Mouse (Mus musculus) stomach, embryonic 15.5 days (tissue): ENCODE results near the gene Rpl36. TPM values are rescaled to one million over a fixed set of nuclear protein-coding genes. Genes with fewer than 3 reads are reported as not detected.

ENCODE experiments used
- ATAC-seq: fragments of 200-750 bp; cut with Nextera tagmentation; 2 replicates; pipeline ENCODE4 v1.8.0; 2017; ENCODE audit warnings: low read depth, moderate number of reproducible peaks, moderate TSS enrichment; ENCODE audit not compliant: insufficient read depth, low FRiP score
- H3K27ac ChIP-seq: fragments of 300-500 bp; sonication (generic); 2 replicates; pipeline ENCODE4 v1.5.1; 2015; ENCODE audit warnings: mild to moderate bottlenecking, inconsistent platforms
- H3K27me3 ChIP-seq: fragments of 300-500 bp; sonication (generic); replicated peaks from 2 replicates; pipeline ENCODE4 v1.6.1; 2015; ENCODE audit warnings: inconsistent platforms
- H3K36me3 ChIP-seq: fragments of 300-500 bp; sonication (generic); 2 replicates; pipeline ENCODE4 v1.6.1; 2015; ENCODE audit warnings: inconsistent platforms
- H3K4me1 ChIP-seq: fragments of 300-500 bp; sonication (generic); 2 replicates; pipeline ENCODE4 v1.6.1; 2015; ENCODE audit warnings: inconsistent platforms
- H3K4me2 ChIP-seq: fragments of 300-500 bp; sonication (generic); 2 replicates; pipeline ENCODE4 v1.6.1; 2015; ENCODE audit warnings: mild to moderate bottlenecking, inconsistent platforms
- H3K4me3 ChIP-seq: fragments of 300-500 bp; sonication (generic); replicated peaks from 2 replicates; pipeline ENCODE4 v1.5.1; 2015; ENCODE audit warnings: inconsistent platforms
- H3K9ac ChIP-seq: fragments of 300-500 bp; sonication (generic); 2 replicates; pipeline ENCODE4 v1.6.1; 2015; ENCODE audit warnings: inconsistent platforms
- H3K9me3 ChIP-seq: fragments of 300-500 bp; sonication (generic); 2 replicates; pipeline ENCODE4 v1.6.1; 2016; ENCODE audit warnings: inconsistent platforms
- WGBS: fragments of 180-500 bp; shearing (Covaris S2); methylation state at CpG from one replicate; pipeline ENCODE4 v1.1.7; 2015; 5-methylcytosine and 5-hydroxymethylcytosine counted together
- polyA plus RNA-seq: library from polyadenylated mRNA; unstranded; fragments of >200 nt; fragmentation: Nextera tagmentation; extraction: Ambion mirVana; gene quantifications from 2 replicates; pipeline ENCODE4 v1.2.1, GENCODE M21; 2015

The Rpl36 gene
- polyA plus RNA-seq, 1 experiment from 2014 or later, result 1,789 TPM

GRCm38 (mm10) chr17:56587773-56588172, 25.4 kb upstream of the Rpl36 start:
- Histone ChIP-seq H3K4me2 (no peak overlapping the region), H3K27me3 (no peaks in the 10 kb centered on the region), H3K4me3 (no peak overlapping the region), H3K9ac (no peak overlapping the region), H3K27ac (no peak overlapping the region), H3K36me3 (peaks cover 41% of the 10 kb centered on the region), H3K9me3 (no peaks in the 10 kb centered on the region), H3K4me1 (peaks cover 20% of the 10 kb centered on the region)
- 73% methylated on average over 1 of the region's 1 CpGs for WGBS
- no peak for ATAC-seq

DNA sequence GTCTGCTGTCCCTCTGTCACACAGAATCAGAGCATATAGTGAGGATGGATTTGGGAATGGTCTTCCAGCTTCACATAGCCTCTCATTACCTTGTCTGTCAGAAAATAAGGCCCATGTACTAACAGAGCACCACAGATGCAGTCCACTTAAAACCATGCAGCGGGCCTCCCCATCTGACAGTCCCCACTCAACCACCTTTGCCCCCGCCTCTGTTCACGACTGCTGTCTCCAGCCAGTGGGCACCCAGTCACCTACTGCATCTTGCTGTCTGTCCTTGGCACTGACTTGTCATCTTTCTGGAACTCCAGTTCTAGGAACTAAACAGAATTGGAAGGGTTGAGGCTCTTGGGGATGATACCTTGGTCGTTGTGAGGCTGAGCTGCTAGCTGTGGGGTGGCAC, 24.3 kb upstream of the Rpl36 start:
- no peak overlapping the region for H3K4me2 ChIP-seq
- no peak overlapping the region for H3K9ac ChIP-seq
- no peak for ATAC-seq
- H3K4me1 ChIP-seq, result peaks cover 16% of the 10 kb centered on the region
- H3K36me3 ChIP-seq, result peaks cover 52% of the 10 kb centered on the region
- 91% methylated on average over 4 of the region's 4 CpGs for WGBS
- no peak overlapping the region for H3K4me3 ChIP-seq
- H3K9me3 ChIP-seq, result no peaks in the 10 kb centered on the region
- H3K27ac ChIP-seq, result no peak overlapping the region
- no peaks in the 10 kb centered on the region for H3K27me3 ChIP-seq

GRCm38 (mm10) chr17:56592553-56592952, 20.7 kb upstream of the Rpl36 start:
- Histone ChIP-seq H3K9me3 (no peaks in the 10 kb centered on the region), H3K4me3 (no peak overlapping the region), H3K4me1 (peaks cover 3% of the 10 kb centered on the region; the same call in 1 of the 2 replicates), H3K36me3 (peaks cover 78% of the 10 kb centered on the region), H3K9ac (no peak overlapping the region), H3K27me3 (no peaks in the 10 kb centered on the region), H3K4me2 (no peak overlapping the region), H3K27ac (no peak overlapping the region)
- ATAC-seq, result no peak

GRCm38 (mm10) chr17:56593527-56594271, 19.5 kb upstream of the Rpl36 start:
- ATAC-seq, result peak; percentile 20; the same call in 1 of the 2 replicates
- H3K4me3 ChIP-seq, result no peak overlapping the region
- no peak overlapping the region for H3K9ac ChIP-seq
- H3K9me3 ChIP-seq, result no peaks in the 10 kb centered on the region
- H3K27me3 ChIP-seq, result no peaks in the 10 kb centered on the region
- H3K4me2 ChIP-seq, result no peak overlapping the region
- peaks cover 72% of the 10 kb centered on the region for H3K36me3 ChIP-seq
- no peak overlapping the region for H3K27ac ChIP-seq
- peaks cover 3% of the 10 kb centered on the region; the same call in 1 of the 2 replicates for H3K4me1 ChIP-seq
- 81% methylated on average over 8 of the region's 8 CpGs for WGBS

- no peak overlapping the region for H3K4me3 ChIP-seq
- H3K4me2 ChIP-seq, result no peak overlapping the region
- peaks cover 75% of the 10 kb centered on the region for H3K36me3 ChIP-seq
- no peak overlapping the region for H3K9ac ChIP-seq
- WGBS, result 93% methylated on average over 28 of the region's 28 CpGs
- no peak for ATAC-seq
- no peak overlapping the region for H3K27ac ChIP-seq
- peaks cover 1% of the 10 kb centered on the region for H3K4me1 ChIP-seq
- H3K27me3 ChIP-seq, result no peaks in the 10 kb centered on the region
- H3K9me3 ChIP-seq, result no peaks in the 10 kb centered on the region
These were observed 9.8 kb upstream of the Rpl36 start for GRCm38 (mm10) chr17:56603186-56604069.

DNA sequence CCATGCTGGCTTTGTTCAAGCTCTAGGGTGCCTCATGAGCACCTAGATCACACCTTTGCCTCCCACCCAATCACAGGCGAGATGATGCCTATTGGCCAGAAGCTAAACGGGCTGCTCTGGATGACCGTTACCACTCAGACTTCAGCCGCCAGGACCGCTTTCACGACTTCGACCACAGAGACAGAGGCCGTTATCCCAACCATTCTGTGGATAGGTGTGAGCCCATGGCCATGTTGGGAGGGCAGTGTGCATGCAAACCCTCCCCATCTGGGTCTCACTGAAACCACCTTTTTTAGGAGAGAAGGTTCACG, 9.2 kb upstream of the Rpl36 start:
- H3K9ac ChIP-seq, result no peak overlapping the region
- no peak overlapping the region for H3K4me2 ChIP-seq
- WGBS, result 88% methylated on average over 9 of the region's 9 CpGs
- ATAC-seq, result no peak
- H3K4me1 ChIP-seq, result peaks cover 7% of the 10 kb centered on the region
- H3K4me3 ChIP-seq, result no peak overlapping the region
- no peaks in the 10 kb centered on the region for H3K9me3 ChIP-seq
- no peak overlapping the region for H3K27ac ChIP-seq
- peaks cover 75% of the 10 kb centered on the region for H3K36me3 ChIP-seq
- no peaks in the 10 kb centered on the region for H3K27me3 ChIP-seq

- no peak overlapping the region for H3K4me2 ChIP-seq
- no peaks in the 10 kb centered on the region for H3K9me3 ChIP-seq
- no peaks in the 10 kb centered on the region for H3K27me3 ChIP-seq
- ATAC-seq, result no peak
- 87% methylated on average over 3 of the region's 3 CpGs for whole genome bisulfite sequencing
- peaks cover 7% of the 10 kb centered on the region for H3K4me1 ChIP-seq
- no peak overlapping the region for H3K9ac ChIP-seq
- H3K4me3 ChIP-seq, result no peak overlapping the region
- H3K27ac ChIP-seq, result no peak overlapping the region
- H3K36me3 ChIP-seq, result peaks cover 74% of the 10 kb centered on the region
These were observed 8.8 kb upstream of the Rpl36 start for GRCm38 (mm10) chr17:56604422-56604821.

GRCm38 (mm10) chr17:56605431-56605830, 7.8 kb upstream of the Rpl36 start:
- 87% methylated on average over 9 of the region's 9 CpGs for WGBS
- Histone ChIP-seq H3K4me3 (no peak overlapping the region), H3K9me3 (no peaks in the 10 kb centered on the region), H3K27ac (no peak overlapping the region), H3K36me3 (peaks cover 64% of the 10 kb centered on the region), H3K4me2 (no peak overlapping the region), H3K4me1 (peaks cover 9% of the 10 kb centered on the region), H3K9ac (no peak overlapping the region), H3K27me3 (no peaks in the 10 kb centered on the region)
- ATAC-seq, result no peak

DNA sequence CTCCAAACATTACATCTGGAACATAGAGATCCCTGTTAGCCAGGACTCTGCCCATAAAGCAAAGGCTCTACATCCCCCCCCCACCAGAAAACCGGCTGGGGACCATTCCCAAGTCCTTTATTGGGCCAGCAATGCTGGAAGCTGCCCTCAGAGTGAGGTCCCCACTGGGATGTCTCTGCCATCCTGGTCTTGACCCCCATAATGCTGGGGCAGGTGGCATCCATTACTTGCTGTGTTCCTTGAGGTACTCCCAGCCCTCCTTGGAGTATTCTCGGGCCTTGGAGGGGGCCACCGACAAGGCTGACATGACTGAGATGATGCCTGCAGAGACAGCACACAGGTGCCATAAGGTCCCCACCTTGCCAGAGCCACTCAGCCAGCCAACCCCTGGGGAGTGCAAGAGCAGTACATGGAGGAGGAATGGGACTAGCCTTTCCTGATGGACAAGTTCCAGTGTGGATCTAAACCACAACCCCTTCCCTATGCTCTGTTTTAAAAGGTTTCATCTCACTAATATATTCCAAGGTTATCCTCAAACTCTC, 5.6 kb upstream of the Rpl36 start:
- Histone ChIP-seq H3K4me2 (no peak overlapping the region), H3K27ac (no peak overlapping the region), H3K9me3 (no peaks in the 10 kb centered on the region), H3K4me1 (peaks cover 23% of the 10 kb centered on the region), H3K27me3 (no peaks in the 10 kb centered on the region), H3K9ac (no peak overlapping the region), H3K4me3 (no peak overlapping the region), H3K36me3 (peaks cover 44% of the 10 kb centered on the region)
- ATAC-seq, result no peak
- 73% methylated on average over 3 of the region's 3 CpGs for WGBS

- Histone ChIP-seq H3K4me2 (peak overlapping the region; percentile 83), H3K4me1 (peaks cover 23% of the 10 kb centered on the region), H3K27ac (peak overlapping the region; percentile 83), H3K36me3 (peaks cover 33% of the 10 kb centered on the region), H3K27me3 (no peaks in the 10 kb centered on the region), H3K9me3 (no peaks in the 10 kb centered on the region), H3K4me3 (peak overlapping the region; percentile 74), H3K9ac (peak overlapping the region; percentile 71; the same call in 1 of the 2 replicates)
- WGBS, result 47% methylated on average over 5 of the region's 5 CpGs
- no peak for ATAC-seq
These were observed 4.5 kb upstream of the Rpl36 start for GRCm38 (mm10) chr17:56608699-56609098.

DNA sequence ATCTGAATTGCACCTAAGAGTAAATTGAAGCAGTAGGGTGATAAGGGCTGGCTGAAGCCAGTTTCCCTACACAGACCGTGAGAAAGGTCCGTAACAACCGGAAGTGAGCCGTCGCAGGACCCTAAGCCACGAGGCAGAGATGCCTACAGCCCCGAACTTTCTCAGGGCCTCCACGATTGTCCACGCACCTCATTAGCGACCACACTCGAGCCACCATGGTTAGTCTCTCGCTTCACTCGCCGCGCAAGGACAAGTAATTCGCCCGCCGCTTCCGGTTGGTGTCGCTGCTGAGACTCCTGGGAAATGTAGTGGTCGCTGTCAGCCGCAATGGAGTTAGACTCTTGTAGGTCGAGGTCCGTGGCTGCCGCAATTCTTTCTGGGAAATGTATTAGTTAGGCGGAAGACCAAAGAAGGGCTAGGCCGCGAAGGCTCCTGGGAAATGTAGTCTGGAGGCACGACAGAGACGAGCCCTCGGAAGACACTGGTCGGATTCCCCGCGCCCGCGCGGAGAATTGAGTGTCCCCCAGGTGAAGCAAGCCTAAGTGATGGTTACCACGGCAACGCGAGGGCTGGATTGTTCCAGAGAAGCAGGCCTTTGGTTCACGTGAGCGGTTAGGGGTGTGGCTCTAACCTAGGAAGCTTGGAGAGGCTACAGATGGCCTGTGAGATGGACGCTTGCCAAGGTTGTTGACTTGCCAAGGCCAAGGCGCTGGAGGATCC, 3.6 kb upstream of the Rpl36 start, which contains the start of gene 2410015M20Rik:
2410015M20Rik (minus strand) TSS at position 320 of the 720 bp plus-strand sequence.
- ATAC-seq, result peak; percentile 86
- H3K9ac ChIP-seq, result peak within 1 kb of the TSS; percentile 71
- peak within 1 kb of the TSS; percentile 74 for H3K4me3 ChIP-seq
- H3K9me3 ChIP-seq, result no peaks in the 10 kb centered on the region
- WGBS, result 0% methylated on average over 44 of the region's 44 CpGs
- peak within 1 kb of the TSS; percentile 83 for H3K4me2 ChIP-seq
- peaks cover 30% of the 10 kb centered on the region for H3K36me3 ChIP-seq
- H3K27ac ChIP-seq, result peak within 1 kb of the TSS; percentile 83
- H3K4me1 ChIP-seq, result peaks cover 28% of the 10 kb centered on the region
- H3K27me3 ChIP-seq, result no peaks in the 10 kb centered on the region
